Mouse (Mus musculus) midbrain, embryonic 10.5 days (tissue): ENCODE measurements around the gene Dnah1. TPM values are rescaled to one million over a fixed set of nuclear protein-coding genes. Genes with fewer than 3 reads are reported as not detected.

ENCODE experiments used
- DNase-seq: peaks from one replicate; pipeline ENCODE4 v3.0.0-alpha.2; 2017; ENCODE audit warnings: low spot score
- H3K27ac ChIP-seq: fragments of 300-500 bp; sonication (generic); replicated peaks from 2 replicates; pipeline ENCODE4 v1.5.1; 2016; ENCODE audit warnings: mild to moderate bottlenecking
- H3K27me3 ChIP-seq: fragments of 300-500 bp; sonication (generic); 2 replicates; pipeline ENCODE4 v1.6.1; 2016; ENCODE audit warnings: low read depth, mild to moderate bottlenecking; ENCODE audit not compliant: poor library complexity, severe bottlenecking
- H3K36me3 ChIP-seq: fragments of 300-500 bp; sonication (generic); 2 replicates; pipeline ENCODE4 v1.6.1; 2016; ENCODE audit warnings: mild to moderate bottlenecking, moderate library complexity
- H3K4me1 ChIP-seq: fragments of 300-500 bp; sonication (generic); 2 replicates; pipeline ENCODE4 v1.6.1; 2016
- H3K4me3 ChIP-seq: fragments of 300-500 bp; sonication (generic); 2 replicates; pipeline ENCODE4 v1.5.1; 2016; ENCODE audit warnings: mild to moderate bottlenecking, moderate library complexity
- H3K9me3 ChIP-seq: fragments of 300-500 bp; sonication (generic); replicated peaks from 2 replicates; pipeline ENCODE4 v1.6.1; 2016; ENCODE audit warnings: mild to moderate bottlenecking
- WGBS: fragments of 180-500 bp; shearing (Covaris S2); methylation state at CpG from one replicate; pipeline ENCODE4 v1.1.7; 2016; 5-methylcytosine and 5-hydroxymethylcytosine counted together
- polyA plus RNA-seq: library from polyadenylated mRNA; unstranded; fragments of >200 nt; fragmentation: Nextera tagmentation; extraction: Ambion mirVana; gene quantifications from 2 replicates; pipeline ENCODE4 v1.2.1, GENCODE M21; 2016

The Dnah1 gene
- polyA plus RNA-seq, 1 experiment from 2014 or later, result 7.4 TPM

DNA sequence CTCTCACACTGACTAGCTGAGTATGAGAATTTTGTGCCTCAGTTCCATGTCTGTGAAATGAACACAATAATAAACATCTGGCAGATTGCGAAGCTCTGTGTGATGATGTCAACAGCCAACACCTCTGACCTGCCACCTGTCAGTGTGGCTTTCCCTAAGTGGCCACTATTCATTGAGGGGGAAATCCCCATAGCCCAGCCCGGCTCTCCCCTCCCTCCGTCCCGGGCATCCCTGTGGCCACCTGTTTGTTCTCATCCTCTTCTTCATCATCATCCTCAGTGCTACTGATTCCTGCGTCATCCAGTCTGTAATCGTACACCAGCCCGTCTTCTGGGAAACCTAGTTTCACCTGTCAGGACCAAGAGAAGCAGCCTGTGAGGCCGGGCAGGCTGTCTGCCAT, 38.0 kb downstream of the Dnah1 start:
- 84% methylated on average over 8 of the region's 8 CpGs for WGBS
- H3K4me3 ChIP-seq, result no peak overlapping the region
- H3K27me3 ChIP-seq, result no peaks in the 10 kb centered on the region
- DNase-seq, result no peak
- no peaks in the 10 kb centered on the region for H3K36me3 ChIP-seq
- H3K9me3 ChIP-seq, result no peaks in the 10 kb centered on the region
- no peaks in the 10 kb centered on the region for H3K4me1 ChIP-seq
- H3K27ac ChIP-seq, result no peak overlapping the region

DNA sequence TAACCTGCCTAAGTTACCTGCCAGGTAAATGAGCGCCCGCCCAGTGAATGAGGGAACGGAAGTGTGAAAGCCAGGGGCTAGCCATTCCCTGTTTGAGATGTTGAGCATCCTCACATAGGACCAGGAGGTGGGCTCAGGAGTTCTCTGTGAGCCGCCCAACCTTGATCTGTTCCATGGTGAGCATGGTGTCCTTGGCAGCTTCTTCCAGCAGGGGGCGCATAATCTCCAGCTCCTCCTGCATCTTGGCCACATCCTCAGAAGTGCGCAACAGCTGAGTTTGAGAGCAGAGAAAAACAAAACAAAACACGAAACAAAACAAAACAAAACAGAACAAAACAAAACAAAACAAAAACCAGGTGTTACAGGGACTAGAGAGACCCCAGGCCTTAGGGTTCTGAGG, 51.5 kb downstream of the Dnah1 start:
- 21% methylated on average over 7 of the region's 7 CpGs for WGBS
- Histone ChIP-seq H3K27me3 (0 out of 2 replicates have a peak, but pooled peaks cover 3% of the 10 kb centered on the region), H3K9me3 (no peaks in the 10 kb centered on the region), H3K4me3 (no peak overlapping the region), H3K4me1 (peaks cover 32% of the 10 kb centered on the region), H3K27ac (no peak overlapping the region), H3K36me3 (no peaks in the 10 kb centered on the region)
- peak; percentile 81 for DNase-seq

DNA sequence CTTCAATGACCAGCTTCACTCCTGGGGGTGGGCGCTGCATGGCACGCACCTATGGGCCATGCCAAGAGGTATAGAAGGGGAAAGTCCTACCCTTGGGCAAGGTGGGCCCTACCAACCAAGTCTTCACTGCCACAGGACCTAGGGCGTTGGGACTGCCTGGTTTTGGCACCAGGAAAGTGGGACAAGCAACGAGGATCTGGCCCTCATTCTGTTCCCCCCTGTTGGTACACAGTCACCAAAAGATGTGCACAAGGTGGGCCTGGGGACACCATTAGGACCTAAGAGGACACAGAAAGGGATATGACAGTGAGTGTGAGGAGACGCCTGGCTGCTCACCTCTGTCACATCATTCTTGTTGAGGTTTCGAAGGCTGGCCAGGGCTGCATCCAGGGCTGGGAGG, 52.6 kb downstream of the Dnah1 start:
- Histone ChIP-seq H3K4me1 (peaks cover 33% of the 10 kb centered on the region), H3K27me3 (0 out of 2 replicates have a peak, but pooled peaks cover 3% of the 10 kb centered on the region)
- 92% methylated on average over 6 of the region's 6 CpGs for WGBS

DNA sequence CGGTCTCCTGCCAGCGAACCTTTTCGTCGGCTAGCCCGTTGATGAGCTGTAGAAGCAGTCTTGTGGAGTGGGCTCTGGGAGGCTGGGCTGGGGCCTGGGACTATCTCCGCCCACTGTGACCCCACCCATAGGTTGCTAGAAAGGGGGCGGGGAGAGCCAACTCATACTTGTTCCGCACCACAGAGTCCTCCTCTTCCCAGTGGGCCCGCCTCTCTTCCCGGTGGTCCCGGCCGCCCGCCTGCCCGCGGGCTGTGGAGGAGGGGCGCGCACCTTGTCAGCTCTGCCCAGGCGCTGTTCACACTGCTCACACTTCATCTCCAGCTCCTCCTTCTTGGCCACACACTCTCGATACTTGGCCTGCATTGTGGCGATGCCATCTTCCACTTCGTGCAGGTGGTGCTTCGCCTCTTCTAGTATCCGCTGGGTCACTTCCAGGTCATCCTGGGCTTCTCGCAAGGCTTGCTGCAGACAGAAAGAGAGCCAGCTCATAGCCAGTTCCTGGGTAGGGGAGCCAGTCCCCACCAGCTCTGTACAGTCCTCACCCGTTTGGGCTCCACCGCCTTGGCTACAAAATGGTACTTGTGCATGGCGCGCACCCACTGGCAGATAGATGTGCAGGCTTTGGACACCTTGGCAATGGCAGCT, 54.1 kb downstream of the Dnah1 start:
- WGBS, result 15% methylated on average over 28 of the region's 28 CpGs
- DNase-seq, result peak; percentile 79
- Histone ChIP-seq H3K9me3 (no peaks in the 10 kb centered on the region), H3K27ac (peak overlapping the region; percentile 81), H3K4me1 (peaks cover 33% of the 10 kb centered on the region), H3K36me3 (peaks cover 6% of the 10 kb centered on the region; the same call in 1 of the 2 replicates), H3K27me3 (0 out of 2 replicates have a peak, but pooled peaks cover 3% of the 10 kb centered on the region), H3K4me3 (peak overlapping the region; percentile 46)

More for the DNA sequence above, 52.6 kb downstream of the Dnah1 start:
- Histone ChIP-seq H3K36me3 (peaks cover 2% of the 10 kb centered on the region; the same call in 1 of the 2 replicates), H3K4me3 (no peak overlapping the region), H3K27ac (no peak overlapping the region), H3K9me3 (no peaks in the 10 kb centered on the region)
- DNase-seq, result no peak

DNA sequence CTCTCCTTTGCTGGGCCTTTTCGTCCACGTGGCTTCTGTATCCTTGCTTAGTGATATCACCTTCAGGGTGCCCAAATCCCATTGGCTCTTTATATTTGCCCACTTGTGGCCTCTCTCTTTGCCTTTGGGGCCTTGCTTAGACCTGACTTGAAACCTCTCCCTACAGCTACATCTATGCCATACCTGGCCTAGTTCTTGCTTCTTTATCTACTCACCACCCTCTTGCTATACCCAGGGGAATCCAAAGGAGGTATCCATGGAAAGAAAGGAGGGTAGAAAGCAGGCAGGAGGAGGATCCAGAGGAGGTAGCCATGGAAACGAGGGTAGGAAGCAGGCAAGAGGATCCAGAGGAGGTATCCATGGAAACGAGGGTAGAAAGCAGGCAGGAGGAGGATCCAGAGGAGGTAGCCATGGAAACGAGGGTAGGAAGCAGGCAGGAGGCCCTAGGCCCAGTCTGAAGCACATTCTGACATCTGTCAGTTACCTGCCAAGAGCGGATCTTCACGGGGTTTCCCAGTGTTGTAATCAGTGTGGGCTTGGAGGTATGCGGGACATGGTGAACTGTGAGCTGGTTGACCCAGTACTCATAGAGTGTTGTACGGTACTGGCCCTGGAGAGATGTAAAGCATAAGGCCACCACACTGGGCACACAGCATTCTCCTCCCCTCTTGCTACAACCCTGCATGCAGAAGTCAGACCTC, 55.2 kb downstream of the Dnah1 start:
- Histone ChIP-seq H3K4me3 (peak overlapping the region; percentile 46), H3K9me3 (no peaks in the 10 kb centered on the region), H3K4me1 (peaks cover 33% of the 10 kb centered on the region), H3K36me3 (peaks cover 14% of the 10 kb centered on the region; the same call in 1 of the 2 replicates), H3K27me3 (0 out of 2 replicates have a peak, but pooled peaks cover 3% of the 10 kb centered on the region), H3K27ac (peak overlapping the region; percentile 81)
- peak; percentile 65 for DNase-seq
- WGBS, result 50% methylated on average over 9 of the region's 9 CpGs

DNA sequence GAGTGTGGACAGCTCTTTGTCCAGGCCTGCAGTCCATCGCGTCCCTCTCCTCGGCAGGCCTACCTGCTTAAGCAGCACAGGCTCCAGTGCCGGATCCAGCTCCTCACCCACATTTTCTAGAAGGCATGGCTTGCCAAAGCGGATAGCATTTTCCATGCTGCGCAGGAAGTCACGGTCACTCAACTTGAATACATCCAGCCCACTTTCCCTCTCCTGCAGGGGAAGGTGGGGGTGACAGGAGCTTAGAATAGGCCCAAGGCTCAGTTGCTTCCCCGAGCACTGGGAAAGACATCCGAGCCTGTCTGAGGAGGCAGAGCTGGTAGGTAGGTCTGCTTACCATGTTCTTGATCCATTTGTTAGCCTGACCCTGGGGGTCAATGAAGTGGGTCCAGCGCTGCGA, 56.0 kb downstream of the Dnah1 start:
- Histone ChIP-seq H3K36me3 (peaks cover 21% of the 10 kb centered on the region), H3K27me3 (0 out of 2 replicates have a peak, but pooled peaks cover 3% of the 10 kb centered on the region), H3K4me1 (peaks cover 33% of the 10 kb centered on the region), H3K4me3 (no peak overlapping the region), H3K27ac (peak overlapping the region; percentile 81), H3K9me3 (no peaks in the 10 kb centered on the region)
- 90% methylated on average over 11 of the region's 11 CpGs for WGBS
- no peak for DNase-seq

DNA sequence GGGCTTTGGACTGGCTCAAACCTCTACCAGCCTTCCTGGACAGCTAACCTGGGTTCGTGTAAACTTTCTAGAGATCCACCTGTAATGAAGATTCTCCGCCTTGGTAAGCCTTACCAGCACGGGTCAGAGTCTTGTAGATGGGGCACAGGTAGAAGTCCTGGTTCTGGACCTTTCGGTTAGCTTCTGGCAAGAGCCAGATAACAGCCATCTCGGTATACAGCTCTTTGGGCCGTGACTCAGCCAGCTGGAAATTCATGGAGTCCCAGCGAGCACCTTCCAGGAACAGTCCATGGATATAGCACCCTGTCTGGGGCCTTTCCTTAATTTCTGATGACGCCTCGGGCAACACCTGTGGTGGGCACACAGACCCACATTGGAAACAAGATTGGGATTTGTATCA, 62.8 kb downstream of the Dnah1 start:
- Histone ChIP-seq H3K27ac (no peak overlapping the region), H3K9me3 (no peaks in the 10 kb centered on the region), H3K36me3 (peaks cover 84% of the 10 kb centered on the region), H3K4me3 (no peak overlapping the region), H3K4me1 (no peaks in the 10 kb centered on the region), H3K27me3 (no peaks in the 10 kb centered on the region)
- no peak for DNase-seq
- WGBS, result 93% methylated on average over 9 of the region's 9 CpGs

DNA sequence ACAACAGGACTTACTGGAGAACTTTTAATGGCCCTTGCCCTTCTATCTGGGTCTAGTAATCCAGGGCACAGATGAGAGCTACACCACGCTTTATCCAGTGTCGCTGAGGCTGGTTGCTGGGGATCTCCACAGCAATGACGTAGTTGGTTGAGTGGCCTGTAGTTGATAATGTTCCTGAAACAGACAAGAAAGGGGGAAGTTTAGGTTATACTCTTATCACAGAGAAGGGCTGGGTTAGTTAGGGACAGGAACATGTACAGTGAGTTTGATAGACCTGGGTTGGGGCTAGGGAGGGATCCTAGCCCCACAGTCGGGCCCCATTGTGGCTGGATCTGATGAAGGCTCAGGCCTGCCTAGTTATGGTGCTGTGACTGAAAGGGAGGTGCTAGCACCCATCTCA, 63.3 kb downstream of the Dnah1 start:
- H3K4me1 ChIP-seq, result no peaks in the 10 kb centered on the region
- H3K9me3 ChIP-seq, result no peaks in the 10 kb centered on the region
- no peak overlapping the region for H3K4me3 ChIP-seq
- H3K36me3 ChIP-seq, result peaks cover 87% of the 10 kb centered on the region
- no peak overlapping the region for H3K27ac ChIP-seq
- 95% methylated on average over 4 of the region's 4 CpGs for WGBS
- no peaks in the 10 kb centered on the region for H3K27me3 ChIP-seq
- DNase-seq, result no peak

DNA sequence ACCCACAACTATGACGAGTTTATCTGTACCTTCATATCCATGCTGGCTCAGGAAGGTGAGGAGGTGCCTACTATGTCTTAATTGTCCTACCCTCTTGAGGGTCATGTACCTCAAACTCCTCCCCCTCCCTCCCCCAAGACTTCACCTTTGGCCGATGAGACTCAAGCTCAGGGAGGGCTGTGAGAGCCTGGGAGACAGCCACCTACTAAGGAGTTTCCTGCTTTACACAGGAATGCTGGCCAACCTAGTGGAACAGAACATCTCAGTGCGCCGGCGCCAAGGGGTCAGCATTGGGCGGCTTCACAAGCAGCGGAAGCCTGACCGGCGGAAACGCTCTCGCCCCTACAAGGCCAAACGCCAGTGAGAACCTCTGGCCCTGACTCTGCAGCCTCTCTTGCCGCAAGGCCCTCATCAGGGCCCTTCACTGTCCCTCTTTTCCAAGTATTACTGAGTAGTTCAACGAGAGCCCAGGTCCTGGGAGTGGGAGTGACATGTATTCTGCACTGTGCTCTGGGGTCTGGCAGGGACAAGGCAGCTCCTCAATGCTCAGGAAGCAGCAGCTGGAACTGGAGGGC, 65.1 kb downstream of the Dnah1 start:
- H3K27me3 ChIP-seq, result no peaks in the 10 kb centered on the region
- no peaks in the 10 kb centered on the region for H3K4me1 ChIP-seq
- H3K36me3 ChIP-seq, result peaks cover 99% of the 10 kb centered on the region
- no peak for DNase-seq
- H3K27ac ChIP-seq, result no peak overlapping the region
- WGBS, result 95% methylated on average over 14 of the region's 14 CpGs
- H3K4me3 ChIP-seq, result no peak overlapping the region
- H3K9me3 ChIP-seq, result no peaks in the 10 kb centered on the region

DNA sequence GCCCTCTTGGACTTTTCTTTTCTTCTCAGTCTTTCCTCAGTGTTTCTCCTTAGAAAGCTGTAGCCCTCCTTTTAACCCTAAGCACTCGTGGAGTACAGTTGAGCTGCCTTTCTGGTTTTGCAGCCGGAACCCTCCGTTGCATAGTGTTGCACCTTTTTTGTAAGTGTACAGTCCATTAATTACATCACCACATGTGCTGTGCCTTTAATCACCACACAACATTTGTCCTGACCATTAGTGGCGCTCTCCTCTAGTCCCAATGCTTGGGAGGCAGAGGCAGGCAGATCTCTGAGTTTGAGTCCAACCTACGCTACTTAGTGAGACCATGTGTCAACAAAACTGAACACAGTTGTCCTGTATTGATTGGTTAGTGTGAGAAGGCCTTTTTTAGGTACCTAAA, 71.6 kb downstream of the Dnah1 start:
- no peak for DNase-seq
- Histone ChIP-seq H3K4me1 (peaks cover 28% of the 10 kb centered on the region), H3K36me3 (peaks cover 46% of the 10 kb centered on the region), H3K27ac (peak overlapping the region; percentile 96), H3K4me3 (peak overlapping the region; percentile 99), H3K27me3 (no peaks in the 10 kb centered on the region), H3K9me3 (no peaks in the 10 kb centered on the region)
- 86% methylated on average over 5 of the region's 5 CpGs for WGBS

DNA sequence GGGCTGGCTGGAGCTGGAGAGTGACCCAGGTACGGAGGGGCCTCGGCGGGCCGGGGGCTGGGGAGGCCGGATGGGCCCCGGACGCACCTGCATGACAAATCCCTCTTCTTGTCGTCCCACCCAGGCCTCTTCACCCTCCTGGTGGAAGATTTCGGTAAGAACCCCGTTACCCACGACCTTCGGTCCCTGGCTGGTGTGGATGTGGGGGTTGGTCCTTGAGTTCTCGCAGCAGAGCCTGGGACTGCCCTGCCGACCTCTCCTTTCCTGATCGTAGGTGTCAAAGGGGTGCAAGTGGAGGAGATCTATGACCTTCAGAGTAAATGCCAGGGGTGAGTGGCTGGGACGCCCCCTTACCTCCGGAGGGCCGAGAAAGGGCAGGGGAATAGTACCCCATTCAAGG, 72.1 kb downstream of the Dnah1 start:
- Histone ChIP-seq H3K9me3 (no peaks in the 10 kb centered on the region), H3K4me1 (peaks cover 28% of the 10 kb centered on the region), H3K4me3 (peak overlapping the region; percentile 99), H3K27ac (peak overlapping the region; percentile 96), H3K27me3 (no peaks in the 10 kb centered on the region), H3K36me3 (peaks cover 42% of the 10 kb centered on the region)
- no peak for DNase-seq
- WGBS, result 3% methylated on average over 18 of the region's 18 CpGs

DNA sequence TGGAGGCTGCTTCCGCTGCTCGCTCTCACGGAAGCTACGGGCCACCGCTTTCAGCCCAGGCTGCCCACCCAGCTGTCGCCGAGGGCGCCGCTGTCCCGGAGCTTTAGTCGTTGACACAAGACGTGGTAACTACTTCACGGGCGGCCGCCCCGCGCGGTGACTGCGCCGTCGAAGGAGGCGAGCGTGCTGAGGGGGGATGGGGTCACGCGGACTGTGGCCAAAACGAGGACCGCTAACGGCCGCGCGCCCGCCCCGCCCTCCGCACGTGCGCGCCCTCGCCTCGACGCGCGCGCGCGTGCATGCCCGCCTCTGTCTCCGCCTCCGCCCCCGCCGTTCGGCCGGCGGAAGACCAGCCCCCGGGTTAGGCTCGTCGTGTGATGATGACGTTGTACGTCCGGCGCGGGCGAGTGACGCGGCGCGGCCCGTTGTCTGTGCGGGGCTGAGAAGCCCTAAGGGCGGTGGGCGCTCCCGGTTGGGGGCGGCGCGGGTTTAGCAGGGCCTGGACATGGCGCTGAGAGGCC, 72.6 kb downstream of the Dnah1 start, which contains the start of the genes Phf7 and Bap1:
Gene Phf7, minus strand, starts transcription at position 234 of the 521 bp plus-strand sequence.
Gene Bap1, plus strand, starts transcription at position 367 of the 521 bp plus-strand sequence.
- Histone ChIP-seq H3K27me3 (no peaks in the 10 kb centered on the region), H3K4me1 (peaks cover 28% of the 10 kb centered on the region), H3K36me3 (peaks cover 37% of the 10 kb centered on the region), H3K27ac (peak within 1 kb of the TSS; percentile 96), H3K9me3 (no peaks in the 10 kb centered on the region), H3K4me3 (peak within 1 kb of the TSS; percentile 99)
- WGBS, result under 1% methylated on average over 74 of the region's 75 CpGs
- DNase-seq, result peak; percentile 96
